Mouse (Mus musculus): Measurements from ENCODE around the gene Stk11.

Gene Stk11

GRCm38 (mm10) chr10:80140666-80141035 lies 25.0 kb downstream of the Stk11 start, which contains the start of gene Cbarp:
TSS of gene Cbarp (minus strand) at chr10:80140835.
- TF ChIP-seq NANOG (IDR thresholded peaks at IDR 0.05; ENCODE audit: borderline replicate concordance, low read length): no peak
- no peak for TF ChIP-seq POU5F1 (IDR thresholded peaks at IDR 0.05; ENCODE audit: borderline replicate concordance, low read length)
- TF ChIP-seq CTCF (conservative IDR thresholded peaks at IDR 0.05; ENCODE audit: low read length): no peak
- no peaks in the 10 kb centered on the region; the same call in 1 of the 2 replicates for H3K27me3 ChIP-seq (ENCODE audit: insufficient read depth, low read length)
- peak within 1 kb of the TSS; percentile 96 for H3K4me3 ChIP-seq (replicated peaks; ENCODE audit: low read length)
- H3K9me3 ChIP-seq (ENCODE audit: low read length): no peaks in the 10 kb centered on the region
- H3K4me1 ChIP-seq (replicated peaks; ENCODE audit: low read depth, low read length): peaks cover 81% of the 10 kb centered on the region
- peaks cover 37% of the 10 kb centered on the region for H3K36me3 ChIP-seq (ENCODE audit: insufficient read depth, low read length)

- Histone ChIP-seq H3K4me1 (replicated peaks; ENCODE audit: low read depth, low read length) (peaks cover 81% of the 10 kb centered on the region), H3K36me3 (ENCODE audit: insufficient read depth, low read length) (peaks cover 37% of the 10 kb centered on the region), H3K4me3 (replicated peaks; ENCODE audit: low read length) (peak overlapping the region; percentile 96), H3K9me3 (ENCODE audit: low read length) (no peaks in the 10 kb centered on the region), H3K27me3 (ENCODE audit: insufficient read depth, low read length) (no peaks in the 10 kb centered on the region; the same call in 1 of the 2 replicates)
- no peak for TF ChIP-seq POU5F1 (IDR thresholded peaks at IDR 0.05; ENCODE audit: borderline replicate concordance, low read length)
- no peak for TF ChIP-seq CTCF (conservative IDR thresholded peaks at IDR 0.05; ENCODE audit: low read length)
- TF ChIP-seq NANOG (IDR thresholded peaks at IDR 0.05; ENCODE audit: borderline replicate concordance, low read length): no peak
These were observed 25.6 kb downstream of the Stk11 start for GRCm38 (mm10) chr10:80141243-80141642.

GRCm38 (mm10) chr10:80141786-80142529 lies 26.4 kb downstream of the Stk11 start:
- H3K27me3 ChIP-seq (ENCODE audit: insufficient read depth, low read length): no peaks in the 10 kb centered on the region; the same call in 1 of the 2 replicates
- H3K9me3 ChIP-seq (ENCODE audit: low read length): no peaks in the 10 kb centered on the region
- peaks cover 83% of the 10 kb centered on the region for H3K4me1 ChIP-seq (replicated peaks; ENCODE audit: low read depth, low read length)
- TF ChIP-seq CTCF (conservative IDR thresholded peaks at IDR 0.05; ENCODE audit: low read length) (no peak), NANOG (IDR thresholded peaks at IDR 0.05; ENCODE audit: borderline replicate concordance, low read length) (no peak), POU5F1 (IDR thresholded peaks at IDR 0.05; ENCODE audit: borderline replicate concordance, low read length) (no peak)
- H3K4me3 ChIP-seq (replicated peaks; ENCODE audit: low read length): peak overlapping the region; percentile 96
- peaks cover 43% of the 10 kb centered on the region for H3K36me3 ChIP-seq (ENCODE audit: insufficient read depth, low read length)

- H3K4me3 ChIP-seq (replicated peaks; ENCODE audit: low read length): peak overlapping the region; percentile 96
- H3K27me3 ChIP-seq (ENCODE audit: insufficient read depth, low read length): no peaks in the 10 kb centered on the region
- peaks cover 83% of the 10 kb centered on the region for H3K4me1 ChIP-seq (replicated peaks; ENCODE audit: low read depth, low read length)
- no peaks in the 10 kb centered on the region for H3K9me3 ChIP-seq (ENCODE audit: low read length)
- H3K36me3 ChIP-seq (ENCODE audit: insufficient read depth, low read length): peaks cover 49% of the 10 kb centered on the region
- TF ChIP-seq CTCF (conservative IDR thresholded peaks at IDR 0.05; ENCODE audit: low read length) (no peak), NANOG (IDR thresholded peaks at IDR 0.05; ENCODE audit: borderline replicate concordance, low read length) (no peak), POU5F1 (IDR thresholded peaks at IDR 0.05; ENCODE audit: borderline replicate concordance, low read length) (no peak)
These were observed 26.9 kb downstream of the Stk11 start for GRCm38 (mm10) chr10:80142530-80142925.

- peaks cover 50% of the 10 kb centered on the region for H3K36me3 ChIP-seq (ENCODE audit: insufficient read depth, low read length)
- H3K27me3 ChIP-seq (ENCODE audit: insufficient read depth, low read length): no peaks in the 10 kb centered on the region
- TF ChIP-seq CTCF (conservative IDR thresholded peaks at IDR 0.05; ENCODE audit: low read length): no peak
- TF ChIP-seq NANOG (IDR thresholded peaks at IDR 0.05; ENCODE audit: borderline replicate concordance, low read length): no peak
- TF ChIP-seq POU5F1 (IDR thresholded peaks at IDR 0.05; ENCODE audit: borderline replicate concordance, low read length): no peak
- no peaks in the 10 kb centered on the region for H3K9me3 ChIP-seq (ENCODE audit: low read length)
- H3K4me3 ChIP-seq (replicated peaks; ENCODE audit: low read length): 0 out of 2 replicates have a peak overlapping the region, but pooled peaks have one; percentile 96
- H3K4me1 ChIP-seq (replicated peaks; ENCODE audit: low read depth, low read length): peaks cover 77% of the 10 kb centered on the region
These were observed 28.1 kb downstream of the Stk11 start for GRCm38 (mm10) chr10:80143664-80144063.

GRCm38 (mm10) chr10:80144159-80144558 lies 28.6 kb downstream of the Stk11 start:
- H3K4me1 ChIP-seq (replicated peaks; ENCODE audit: low read depth, low read length): peaks cover 77% of the 10 kb centered on the region
- no peaks in the 10 kb centered on the region for H3K9me3 ChIP-seq (ENCODE audit: low read length)
- peaks cover 50% of the 10 kb centered on the region for H3K36me3 ChIP-seq (ENCODE audit: insufficient read depth, low read length)
- no peak for TF ChIP-seq POU5F1 (IDR thresholded peaks at IDR 0.05; ENCODE audit: borderline replicate concordance, low read length)
- no peak for TF ChIP-seq NANOG (IDR thresholded peaks at IDR 0.05; ENCODE audit: borderline replicate concordance, low read length)
- no peak for TF ChIP-seq CTCF (conservative IDR thresholded peaks at IDR 0.05; ENCODE audit: low read length)
- H3K4me3 ChIP-seq (replicated peaks; ENCODE audit: low read length): 0 out of 2 replicates have a peak overlapping the region, but pooled peaks have one; percentile 90
- no peaks in the 10 kb centered on the region for H3K27me3 ChIP-seq (ENCODE audit: insufficient read depth, low read length)

GRCm38 (mm10) chr10:80144864-80145838 lies 29.5 kb downstream of the Stk11 start:
- no peaks in the 10 kb centered on the region for H3K9me3 ChIP-seq (ENCODE audit: low read length)
- H3K4me1 ChIP-seq (replicated peaks; ENCODE audit: low read depth, low read length): peaks cover 68% of the 10 kb centered on the region
- H3K4me3 ChIP-seq (replicated peaks; ENCODE audit: low read length): peak overlapping the region; percentile 90
- H3K36me3 ChIP-seq (ENCODE audit: insufficient read depth, low read length): peaks cover 50% of the 10 kb centered on the region
- TF ChIP-seq NANOG (IDR thresholded peaks at IDR 0.05; ENCODE audit: borderline replicate concordance, low read length): no peak
- TF ChIP-seq CTCF (conservative IDR thresholded peaks at IDR 0.05; ENCODE audit: low read length): peak; percentile 50
- TF ChIP-seq POU5F1 (IDR thresholded peaks at IDR 0.05; ENCODE audit: borderline replicate concordance, low read length): no peak
- no peaks in the 10 kb centered on the region for H3K27me3 ChIP-seq (ENCODE audit: insufficient read depth, low read length)

GRCm38 (mm10) chr10:80145896-80146295 lies 30.3 kb downstream of the Stk11 start:
- no peaks in the 10 kb centered on the region for H3K27me3 ChIP-seq (ENCODE audit: insufficient read depth, low read length)
- TF ChIP-seq NANOG (IDR thresholded peaks at IDR 0.05; ENCODE audit: borderline replicate concordance, low read length) (no peak), POU5F1 (IDR thresholded peaks at IDR 0.05; ENCODE audit: borderline replicate concordance, low read length) (no peak), CTCF (conservative IDR thresholded peaks at IDR 0.05; ENCODE audit: low read length) (no peak)
- H3K4me1 ChIP-seq (replicated peaks; ENCODE audit: low read depth, low read length): peaks cover 61% of the 10 kb centered on the region
- H3K9me3 ChIP-seq (ENCODE audit: low read length): no peaks in the 10 kb centered on the region
- H3K4me3 ChIP-seq (replicated peaks; ENCODE audit: low read length): peak overlapping the region; percentile 90
- H3K36me3 ChIP-seq (ENCODE audit: insufficient read depth, low read length): peaks cover 50% of the 10 kb centered on the region

Data from E14TG2a.4 (cell line).